Mouse (Mus musculus) stomach, postnatal 0 days (tissue): ENCODE results near the gene Nek9.

Experiments used
- CTCF ChIP-seq: IDR thresholded peaks from 2 replicates; pipeline ENCODE4 v1.5.1; 2016; ENCODE audit warnings: antibody characterized with exemption, low read depth, mild to moderate bottlenecking, moderate library complexity
- EP300 ChIP-seq: optimal IDR thresholded peaks from 2 replicates; pipeline ENCODE3; 2016; ENCODE audit warnings: antibody characterized with exemption

DNA sequence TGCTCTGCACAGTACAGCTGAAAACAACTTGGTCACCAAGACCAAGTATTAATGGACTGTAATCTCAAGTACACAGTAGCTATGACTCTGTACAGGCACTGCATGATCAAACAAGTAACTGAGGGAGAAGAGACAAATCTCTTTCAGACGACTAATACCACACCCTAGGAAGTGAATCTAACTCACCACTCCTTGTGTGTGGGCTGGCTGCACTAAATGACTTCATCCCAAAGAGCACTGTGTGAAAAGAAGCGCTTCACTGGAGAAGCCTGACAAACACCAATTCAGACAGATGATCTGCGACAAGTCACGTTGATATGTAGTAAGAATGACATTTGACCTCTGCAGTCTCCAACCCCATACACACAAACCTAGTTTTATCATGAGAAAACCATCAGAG is 23.3 kb upstream of the Nek9 start:
- TF ChIP-seq CTCF (no peak), EP300 (no peak)
